Mouse (Mus musculus): ENCODE measurements at regions not wholly inside any gene's neighbourhood (a gene's known extent, or its start where the extent isn't known, plus 50 kb on each side); places are given as distances from the start of the nearest gene placed in this dataset.
A peak's percentile ranks its signal among the peaks of the same experiment; 100 is the strongest.

- DNase-seq: no peak
Observed at GRCm38 (mm10) chr16:12359116-12359515, 375.2 kb downstream of the Shisa9 start.

GRCm38 (mm10) chr16:12389545-12389944 lies 405.6 kb downstream of the Shisa9 start:
- peak; percentile 27 for DNase-seq

- DNase-seq: no peak
Observed at GRCm38 (mm10) chr16:12435697-12436221, 451.8 kb downstream of the Shisa9 start.

- DNase-seq: no peak
Observed at GRCm38 (mm10) chr16:12438622-12439021, 454.7 kb downstream of the Shisa9 start.

- DNase-seq: peak; percentile 57
Observed at GRCm38 (mm10) chr16:12454791-12455190, 470.9 kb downstream of the Shisa9 start.

All from layer of hippocampus, adult 9-11 months (tissue).